Mouse (Mus musculus): ENCODE results near the gene Myo1d. TPM values are rescaled to one million over a fixed set of nuclear protein-coding genes. Genes with fewer than 3 reads are reported as not detected.

Gene Myo1d
- polyA plus RNA-seq, 1 experiment: 10.8 TPM

DNA sequence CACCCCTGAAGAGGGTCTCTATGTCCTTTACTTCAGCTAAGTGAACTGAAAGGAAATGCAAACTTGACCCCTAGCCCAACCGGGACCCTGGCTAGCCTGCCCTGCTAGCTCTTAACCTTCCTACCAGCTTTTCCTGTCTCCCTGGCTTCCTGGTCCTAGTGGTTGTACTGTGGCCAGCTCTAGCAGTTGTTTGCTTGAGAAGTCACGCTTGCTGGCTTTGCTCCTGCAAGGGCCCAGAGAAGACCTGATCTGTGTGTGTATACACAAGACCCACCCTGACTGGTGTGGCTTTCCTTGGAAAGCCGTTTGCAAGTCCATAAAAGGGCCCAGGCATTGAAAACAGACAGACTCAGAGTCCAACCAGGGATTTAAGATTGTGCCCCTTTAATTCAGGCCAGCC, 22.9 kb upstream of the Myo1d start:
- Histone ChIP-seq H3K79me2 (ENCODE audit: control insufficient read depth, insufficient read depth) (no peaks in the 10 kb centered on the region), H3K27me3 (ENCODE audit: control insufficient read depth, insufficient read depth, insufficient read length) (no peaks in the 10 kb centered on the region), H3K4me3 (ENCODE audit: insufficient read depth, poor library complexity, severe bottlenecking) (no peak overlapping the region), H3ac (ENCODE audit: control insufficient read depth, insufficient read length, low read depth) (no peak overlapping the region), H3K79me3 (ENCODE audit: low read depth) (no peaks in the 10 kb centered on the region), H3K36me3 (ENCODE audit: control insufficient read depth, insufficient read depth) (no peaks in the 10 kb centered on the region)
- TF ChIP-seq MAX (IDR thresholded peaks at IDR 0.05): no peak
- TF ChIP-seq CEBPB (IDR thresholded peaks at IDR 0.05; ENCODE audit: low read depth): no peak
- TF ChIP-seq MYOD1 (IDR thresholded peaks at IDR 0.05; ENCODE audit: control insufficient read depth, insufficient read length, low read depth): no peak

DNA sequence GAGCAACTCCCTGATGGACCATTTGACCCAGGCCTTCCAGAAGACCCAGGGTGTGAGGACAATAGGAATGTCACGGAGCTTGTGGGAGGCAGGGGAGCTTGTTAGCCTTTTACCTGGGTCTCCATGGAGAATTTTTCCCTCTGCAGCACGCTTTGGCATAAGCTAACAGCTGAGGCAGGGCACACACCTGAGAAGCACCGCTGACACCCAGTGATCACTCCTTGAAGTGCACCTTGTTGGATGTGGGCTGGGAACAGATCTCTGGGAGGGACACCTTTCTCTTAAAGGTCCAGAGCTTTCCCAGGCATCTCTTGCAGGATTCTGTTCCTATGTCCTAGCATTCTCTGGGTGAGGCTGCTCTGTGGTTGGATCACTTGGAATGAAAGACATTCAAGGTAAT, 20.2 kb upstream of the Myo1d start:
- TF ChIP-seq MYOG (IDR thresholded peaks at IDR 0.05; ENCODE audit: control insufficient read depth, extremely low read depth, insufficient read length): no peak
- no peak for TF ChIP-seq USF1 (IDR thresholded peaks at IDR 0.05; ENCODE audit: low read depth)
- TF ChIP-seq CEBPB (IDR thresholded peaks at IDR 0.05; ENCODE audit: low read depth): no peak
- no peak for TF ChIP-seq MYOD1 (IDR thresholded peaks at IDR 0.05; ENCODE audit: control insufficient read depth, insufficient read length, low read depth)
- TF ChIP-seq CTCF (IDR thresholded peaks at IDR 0.05; ENCODE audit: control insufficient read depth, insufficient read depth, insufficient read length): no peak
- no peak for TF ChIP-seq MAX (IDR thresholded peaks at IDR 0.05)
- no peak for TF ChIP-seq FOSL1 (IDR thresholded peaks at IDR 0.05; ENCODE audit: insufficient read depth, low read length, poor library complexity, severe bottlenecking)
- no peaks in the 10 kb centered on the region for H3K27me3 ChIP-seq (ENCODE audit: control insufficient read depth, insufficient read depth, insufficient read length)
- no peak overlapping the region for H3ac ChIP-seq (ENCODE audit: control insufficient read depth, insufficient read length, low read depth)
- H3K36me3 ChIP-seq (ENCODE audit: control insufficient read depth, insufficient read depth): no peaks in the 10 kb centered on the region
- H3K79me3 ChIP-seq (ENCODE audit: low read depth): no peaks in the 10 kb centered on the region
- H3K79me2 ChIP-seq (ENCODE audit: control insufficient read depth, insufficient read depth): no peaks in the 10 kb centered on the region
- no peak overlapping the region for H3K4me3 ChIP-seq (ENCODE audit: insufficient read depth, poor library complexity, severe bottlenecking)

DNA sequence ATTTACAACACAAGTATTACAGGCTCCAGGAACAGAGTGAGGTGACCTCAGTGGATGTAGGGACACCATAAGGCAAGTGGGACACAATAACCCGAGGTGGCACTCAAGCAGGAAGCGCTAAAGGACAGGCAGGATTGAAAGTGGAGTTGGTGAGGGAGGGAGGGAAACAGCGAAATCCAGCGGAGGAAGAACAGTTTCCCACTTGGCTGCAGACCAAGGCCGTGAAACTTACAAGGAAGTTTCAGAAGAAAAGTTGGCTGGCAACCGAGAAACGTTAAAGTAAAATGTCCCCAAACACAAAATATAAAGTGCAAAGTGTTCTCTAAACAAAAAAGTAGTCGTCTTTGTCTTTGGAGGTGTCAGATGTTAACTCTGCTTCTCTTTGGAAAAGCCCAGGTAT, 15.6 kb upstream of the Myo1d start:
- Histone ChIP-seq H3K4me3 (ENCODE audit: insufficient read depth, poor library complexity, severe bottlenecking) (no peak overlapping the region), H3ac (ENCODE audit: control insufficient read depth, insufficient read length, low read depth) (no peak overlapping the region), H3K79me2 (ENCODE audit: control insufficient read depth, insufficient read depth) (no peaks in the 10 kb centered on the region), H3K79me3 (ENCODE audit: low read depth) (no peaks in the 10 kb centered on the region), H3K27me3 (ENCODE audit: control insufficient read depth, insufficient read depth, insufficient read length) (peaks cover under 1% of the 10 kb centered on the region), H3K36me3 (ENCODE audit: control insufficient read depth, insufficient read depth) (no peaks in the 10 kb centered on the region)
- TF ChIP-seq CTCF (IDR thresholded peaks at IDR 0.05; ENCODE audit: control insufficient read depth, insufficient read depth, insufficient read length): no peak
- TF ChIP-seq FOSL1 (IDR thresholded peaks at IDR 0.05; ENCODE audit: insufficient read depth, low read length, poor library complexity, severe bottlenecking): no peak
- no peak for TF ChIP-seq USF1 (IDR thresholded peaks at IDR 0.05; ENCODE audit: low read depth)
- no peak for TF ChIP-seq MYOG (IDR thresholded peaks at IDR 0.05; ENCODE audit: control insufficient read depth, extremely low read depth, insufficient read length)
- no peak for TF ChIP-seq CEBPB (IDR thresholded peaks at IDR 0.05; ENCODE audit: low read depth)

DNA sequence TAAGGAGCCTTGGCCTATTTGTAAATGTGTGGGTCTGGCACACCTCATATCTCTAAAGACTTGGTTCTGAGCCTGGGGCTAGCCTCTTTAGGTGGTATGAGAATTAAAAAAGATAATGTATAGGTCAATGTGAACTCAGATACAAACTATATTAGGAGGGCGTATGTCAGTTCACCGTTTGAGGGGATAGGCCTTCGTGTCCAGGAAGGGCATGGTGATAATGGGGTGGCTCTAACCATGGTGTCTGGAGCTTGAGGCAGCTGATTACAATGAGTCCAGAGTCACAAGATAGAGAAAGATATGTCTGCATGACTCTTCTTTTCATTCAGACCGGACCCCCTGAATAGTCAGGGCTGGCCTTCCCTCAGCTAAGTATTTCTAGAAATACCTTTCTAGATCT, 14.5 kb upstream of the Myo1d start:
- Histone ChIP-seq H3K79me3 (ENCODE audit: low read depth) (no peaks in the 10 kb centered on the region), H3ac (ENCODE audit: control insufficient read depth, insufficient read length, low read depth) (no peak overlapping the region), H3K36me3 (ENCODE audit: control insufficient read depth, insufficient read depth) (no peaks in the 10 kb centered on the region), H3K79me2 (ENCODE audit: control insufficient read depth, insufficient read depth) (no peaks in the 10 kb centered on the region), H3K27me3 (ENCODE audit: control insufficient read depth, insufficient read depth, insufficient read length) (peaks cover 5% of the 10 kb centered on the region), H3K4me3 (ENCODE audit: insufficient read depth, poor library complexity, severe bottlenecking) (no peak overlapping the region)
- TF ChIP-seq CTCF (IDR thresholded peaks at IDR 0.05; ENCODE audit: control insufficient read depth, insufficient read depth, insufficient read length) (no peak), MAX (IDR thresholded peaks at IDR 0.05) (no peak), CEBPB (IDR thresholded peaks at IDR 0.05; ENCODE audit: low read depth) (no peak), MYOD1 (IDR thresholded peaks at IDR 0.05; ENCODE audit: control insufficient read depth, insufficient read length, low read depth) (no peak), FOSL1 (IDR thresholded peaks at IDR 0.05; ENCODE audit: insufficient read depth, low read length, poor library complexity, severe bottlenecking) (no peak), MYOG (IDR thresholded peaks at IDR 0.05; ENCODE audit: control insufficient read depth, extremely low read depth, insufficient read length) (no peak), USF1 (IDR thresholded peaks at IDR 0.05; ENCODE audit: low read depth) (no peak)

DNA sequence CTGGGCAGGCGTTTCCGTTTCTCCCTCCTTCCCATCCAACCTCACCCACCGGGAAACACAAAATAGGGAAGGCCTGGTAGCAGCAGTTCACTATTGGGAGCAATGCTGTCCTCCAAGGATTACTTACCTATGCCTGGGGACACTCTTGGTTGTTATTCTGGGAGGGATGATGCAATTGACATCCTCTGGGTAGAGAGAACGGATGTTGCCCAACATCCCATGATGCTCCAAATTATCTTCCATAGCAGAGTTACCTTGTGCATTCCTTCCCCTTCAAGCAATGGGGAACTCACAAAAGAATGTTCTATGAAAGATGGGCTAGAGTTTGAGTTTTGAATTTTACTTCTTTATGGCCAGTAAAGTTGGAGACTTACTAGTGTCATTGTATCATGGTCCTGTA, 13.6 kb upstream of the Myo1d start:
- Histone ChIP-seq H3K36me3 (ENCODE audit: control insufficient read depth, insufficient read depth) (no peaks in the 10 kb centered on the region), H3K4me3 (ENCODE audit: insufficient read depth, poor library complexity, severe bottlenecking) (no peak overlapping the region), H3K79me2 (ENCODE audit: control insufficient read depth, insufficient read depth) (no peaks in the 10 kb centered on the region), H3K27me3 (ENCODE audit: control insufficient read depth, insufficient read depth, insufficient read length) (peaks cover 5% of the 10 kb centered on the region), H3ac (ENCODE audit: control insufficient read depth, insufficient read length, low read depth) (no peak overlapping the region), H3K79me3 (ENCODE audit: low read depth) (no peaks in the 10 kb centered on the region)
- TF ChIP-seq MAX (IDR thresholded peaks at IDR 0.05) (no peak), MYOG (IDR thresholded peaks at IDR 0.05; ENCODE audit: control insufficient read depth, extremely low read depth, insufficient read length) (no peak), MYOD1 (IDR thresholded peaks at IDR 0.05; ENCODE audit: control insufficient read depth, insufficient read length, low read depth) (no peak), USF1 (IDR thresholded peaks at IDR 0.05; ENCODE audit: low read depth) (no peak), FOSL1 (IDR thresholded peaks at IDR 0.05; ENCODE audit: insufficient read depth, low read length, poor library complexity, severe bottlenecking) (no peak), CTCF (IDR thresholded peaks at IDR 0.05; ENCODE audit: control insufficient read depth, insufficient read depth, insufficient read length) (no peak), CEBPB (IDR thresholded peaks at IDR 0.05; ENCODE audit: low read depth) (no peak)

DNA sequence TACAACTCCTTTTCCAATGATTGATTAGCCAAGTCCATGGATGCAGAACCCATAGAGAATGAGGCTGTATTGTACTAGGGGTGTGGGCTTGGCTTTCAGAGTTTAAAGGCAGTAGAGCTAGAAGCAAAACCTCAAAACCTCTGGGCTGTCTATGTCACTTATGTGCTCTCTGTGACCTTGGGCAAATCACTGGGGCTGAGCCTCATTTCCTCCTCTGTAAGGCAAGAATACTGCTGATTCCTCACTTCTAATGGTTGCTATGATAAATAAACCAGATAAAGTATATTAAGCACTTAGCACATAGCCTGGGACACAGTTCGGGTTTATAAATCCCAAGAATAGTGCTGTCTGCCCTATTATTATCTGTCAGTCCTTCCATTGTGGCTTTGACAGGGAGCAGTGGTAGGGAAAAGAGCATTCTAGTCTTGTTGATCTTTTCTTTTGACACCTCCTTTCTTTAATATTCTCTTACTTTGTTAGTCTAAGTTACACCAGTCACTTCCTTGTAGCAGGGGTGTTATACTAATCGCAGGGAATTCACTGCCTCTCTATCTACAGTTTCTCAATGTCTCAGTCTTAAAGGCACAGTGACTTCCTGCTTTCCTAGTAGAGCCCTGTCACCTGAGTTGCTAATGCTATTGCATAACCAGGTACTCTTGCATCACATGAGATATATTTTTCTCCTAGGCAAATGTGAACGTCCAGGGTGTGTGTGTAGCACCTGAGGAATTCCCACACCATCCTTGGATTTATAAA, 12.0 kb upstream of the Myo1d start:
- H3K79me3 ChIP-seq (ENCODE audit: low read depth): no peaks in the 10 kb centered on the region
- TF ChIP-seq CEBPB (IDR thresholded peaks at IDR 0.05; ENCODE audit: low read depth): no peak
- TF ChIP-seq FOSL1 (IDR thresholded peaks at IDR 0.05; ENCODE audit: insufficient read depth, low read length, poor library complexity, severe bottlenecking): no peak
- no peak for TF ChIP-seq MAX (IDR thresholded peaks at IDR 0.05)
- TF ChIP-seq MYOG (IDR thresholded peaks at IDR 0.05; ENCODE audit: control insufficient read depth, extremely low read depth, insufficient read length): no peak
- no peaks in the 10 kb centered on the region for H3K79me2 ChIP-seq (ENCODE audit: control insufficient read depth, insufficient read depth)
- H3K27me3 ChIP-seq (ENCODE audit: control insufficient read depth, insufficient read depth, insufficient read length): peaks cover 5% of the 10 kb centered on the region
- no peak overlapping the region for H3ac ChIP-seq (ENCODE audit: control insufficient read depth, insufficient read length, low read depth)
- no peaks in the 10 kb centered on the region for H3K36me3 ChIP-seq (ENCODE audit: control insufficient read depth, insufficient read depth)
- H3K4me3 ChIP-seq (ENCODE audit: insufficient read depth, poor library complexity, severe bottlenecking): no peak overlapping the region

All from C2C12 (cell line).